Mouse (Mus musculus) MEL (cell line): ENCODE measurements around the gene Olfr323. TPM values are rescaled to one million over a fixed set of nuclear protein-coding genes. Genes with fewer than 3 reads are reported as not detected.
A peak's percentile ranks its signal among the peaks of the same experiment; 100 is the strongest.

Source experiments
- DNase-seq: peaks from one replicate; pipeline ENCODE4 v3.0.0; 2011; ENCODE audit warnings: low read depth, low spot score
- H3K27ac ChIP-seq: 2 replicates; pipeline ENCODE4 v1.5.1; 2012; ENCODE audit warnings: low read depth, mild to moderate bottlenecking, control low read depth, low read length, moderate library complexity; ENCODE audit not compliant: control insufficient read depth
- H3K27me3 ChIP-seq, 2 experiments: fragments of 150-350 bp in 1 of 2; sonication (generic) in 1 of 2; 2 replicates each; pipeline ENCODE4 v1.6.1; 2012; ENCODE audit warnings: low read length in 2 of 2, mild to moderate bottlenecking in 2 of 2, improper control_type of control experiment in 1 of 2, moderate library complexity in 1 of 2; ENCODE audit not compliant: insufficient read depth in 2 of 2, control insufficient read depth in 1 of 2
- H3K36me3 ChIP-seq, 2 experiments: 2 replicates each; pipeline ENCODE4 v1.6.1; 2012 to 2014; ENCODE audit warnings: low read length in 2 of 2, improper control_type of control experiment in 1 of 2, inconsistent platforms in 1 of 2, mild to moderate bottlenecking in 1 of 2; ENCODE audit not compliant: insufficient read depth in 2 of 2, control insufficient read depth in 1 of 2
- H3K4me1 ChIP-seq, 2 experiments: fragments of 150-350 bp in 1 of 2; sonication (generic) in 1 of 2; 2 replicates each; pipeline ENCODE4 v1.6.1; 2012; ENCODE audit warnings: low read length in 2 of 2, improper control_type of control experiment in 1 of 2, mild to moderate bottlenecking in 1 of 2; ENCODE audit not compliant: insufficient read depth in 2 of 2, control insufficient read depth in 1 of 2
- H3K4me3 ChIP-seq, 2 experiments: fragments of 150-350 bp in 1 of 2; sonication (generic) in 1 of 2; 2 replicates each; pipeline ENCODE4 v1.5.1; 2012; ENCODE audit warnings: low read depth in 2 of 2, low read length in 2 of 2, mild to moderate bottlenecking in 2 of 2, moderate library complexity in 2 of 2, control low read depth in 1 of 2, improper control_type of control experiment in 1 of 2; ENCODE audit not compliant: control insufficient read depth in 1 of 2, insufficient read depth in 1 of 2
- H3K79me2 ChIP-seq: 2 replicates; pipeline ENCODE4 v1.6.1; 2012; ENCODE audit warnings: mild to moderate bottlenecking, low read length, moderate library complexity; ENCODE audit not compliant: control insufficient read depth, poor library complexity, insufficient read depth
- H3K9ac ChIP-seq: 2 replicates; pipeline ENCODE4 v1.6.1; 2012; ENCODE audit warnings: low read depth, mild to moderate bottlenecking, control low read depth, low read length, moderate library complexity; ENCODE audit not compliant: control insufficient read depth, poor library complexity, severe bottlenecking
- H3K9me3 ChIP-seq: fragments of 150-350 bp; sonication (generic); replicated peaks from 2 replicates; pipeline ENCODE4 v1.6.1; 2012; ENCODE audit warnings: mild to moderate bottlenecking, low read length, improper control_type of control experiment, moderate library complexity; ENCODE audit not compliant: insufficient read depth
- BHLHE40 ChIP-seq: IDR thresholded peaks from 2 replicates; pipeline ENCODE4 v1.6.1; 2012; ENCODE audit warnings: low read depth, mild to moderate bottlenecking, inconsistent platforms, low read length, improper control_type of control experiment, borderline replicate concordance
- CHD1 ChIP-seq: IDR thresholded peaks from 2 replicates; pipeline ENCODE4 v1.6.1; 2012; ENCODE audit warnings: low read depth, mild to moderate bottlenecking, inconsistent platforms, low read length, improper control_type of control experiment
- CHD2 ChIP-seq: IDR thresholded peaks from 2 replicates; pipeline ENCODE4 v1.6.1; 2011; ENCODE audit warnings: low read length, improper control_type of control experiment
- ELF1 ChIP-seq: IDR thresholded peaks from 2 replicates; pipeline ENCODE4 v1.6.1; 2014; ENCODE audit warnings: low read depth, mild to moderate bottlenecking, inconsistent platforms, low read length, improper control_type of control experiment, moderate library complexity
- EP300 ChIP-seq, 2 experiments: IDR thresholded peaks; 2 replicates each; pipeline ENCODE4 v1.6.1; 2011; ENCODE audit warnings: improper control_type of control experiment in 2 of 2, low read length in 2 of 2, low read depth in 1 of 2, mild to moderate bottlenecking in 1 of 2
- ETS1 ChIP-seq: IDR thresholded peaks from 2 replicates; pipeline ENCODE4 v1.6.1; 2012; ENCODE audit warnings: low read depth, mild to moderate bottlenecking, inconsistent platforms, low read length, improper control_type of control experiment, moderate library complexity
- GABPA ChIP-seq: IDR thresholded peaks from 2 replicates; pipeline ENCODE4 v1.6.1; 2012; ENCODE audit warnings: low read depth, mild to moderate bottlenecking, inconsistent platforms, low read length, improper control_type of control experiment, moderate library complexity
- GATA1 ChIP-seq: IDR thresholded peaks from 2 replicates; pipeline ENCODE4 v1.6.1; 2011; ENCODE audit warnings: low read depth, low read length, improper control_type of control experiment
- HCFC1 ChIP-seq: IDR thresholded peaks from 2 replicates; pipeline ENCODE4 v1.6.1; 2012; ENCODE audit warnings: low read depth, mild to moderate bottlenecking, inconsistent platforms, low read length, improper control_type of control experiment, moderate library complexity
- JUND ChIP-seq: IDR thresholded peaks from 2 replicates; pipeline ENCODE4 v1.6.1; 2011; ENCODE audit warnings: low read depth, mild to moderate bottlenecking, improper control_type of control experiment, low read length
- MAFK ChIP-seq: IDR thresholded peaks from 2 replicates; pipeline ENCODE4 v1.6.1; 2011; ENCODE audit warnings: low read depth, mild to moderate bottlenecking, low read length, improper control_type of control experiment, borderline replicate concordance
- MAX ChIP-seq: IDR thresholded peaks from 2 replicates; pipeline ENCODE4 v1.6.1; 2011; ENCODE audit warnings: low read length, improper control_type of control experiment
- MAZ ChIP-seq: IDR thresholded peaks from 2 replicates; pipeline ENCODE4 v1.6.1; 2012; ENCODE audit warnings: low read depth, mild to moderate bottlenecking, inconsistent platforms, low read length, improper control_type of control experiment
- MEF2A ChIP-seq: IDR thresholded peaks from 2 replicates; pipeline ENCODE4 v1.6.1; 2014; ENCODE audit warnings: low read depth, mild to moderate bottlenecking, inconsistent platforms, low read length, improper control_type of control experiment; ENCODE audit not compliant: poor library complexity, insufficient replicate concordance, severe bottlenecking; ENCODE audit errors: extremely low read depth
- MXI1 ChIP-seq: IDR thresholded peaks from 2 replicates; pipeline ENCODE4 v1.6.1; 2011; ENCODE audit warnings: mild to moderate bottlenecking, low read depth, low read length, improper control_type of control experiment
- NELFE ChIP-seq: IDR thresholded peaks from 2 replicates; pipeline ENCODE4 v1.6.1; 2011; ENCODE audit warnings: low read depth, low read length, improper control_type of control experiment
- NRF1 ChIP-seq: IDR thresholded peaks from 2 replicates; pipeline ENCODE4 v1.6.1; 2014; ENCODE audit warnings: low read depth, mild to moderate bottlenecking, inconsistent platforms, low read length, improper control_type of control experiment, moderate library complexity; ENCODE audit not compliant: poor library complexity, insufficient read depth, severe bottlenecking
- POLR2AphosphoS5 ChIP-seq: IDR thresholded peaks from 2 replicates; pipeline ENCODE4 v1.6.1; 2012; ENCODE audit warnings: low read depth, borderline replicate concordance, mild to moderate bottlenecking, inconsistent platforms, low read length, moderate library complexity, mixed read lengths
- RAD21 ChIP-seq: IDR thresholded peaks from 2 replicates; pipeline ENCODE4 v1.6.1; 2011; ENCODE audit warnings: mild to moderate bottlenecking, low read depth, low read length, improper control_type of control experiment
- RCOR1 ChIP-seq: IDR thresholded peaks from 2 replicates; pipeline ENCODE4 v1.6.1; 2012; ENCODE audit warnings: low read depth, mild to moderate bottlenecking, inconsistent platforms, low read length, improper control_type of control experiment
- SMC3 ChIP-seq: IDR thresholded peaks from 2 replicates; pipeline ENCODE4 v1.6.1; 2011; ENCODE audit warnings: low read depth, low read length, improper control_type of control experiment
- TCF12 ChIP-seq: IDR thresholded peaks from 2 replicates; pipeline ENCODE4 v1.6.1; 2014; ENCODE audit warnings: low read depth, mild to moderate bottlenecking, inconsistent platforms, low read length, improper control_type of control experiment, moderate library complexity
- UBTF ChIP-seq: IDR thresholded peaks from 2 replicates; pipeline ENCODE4 v1.6.1; 2012; ENCODE audit warnings: low read depth, mild to moderate bottlenecking, inconsistent platforms, low read length, improper control_type of control experiment, moderate library complexity, borderline replicate concordance; ENCODE audit not compliant: insufficient read depth
- ZC3H11A ChIP-seq: IDR thresholded peaks from 2 replicates; pipeline ENCODE4 v1.6.1; 2012; ENCODE audit warnings: low read depth, mild to moderate bottlenecking, inconsistent platforms, low read length, improper control_type of control experiment
- ZKSCAN1 ChIP-seq: IDR thresholded peaks from 2 replicates; pipeline ENCODE4 v1.6.1; 2012; ENCODE audit warnings: low read depth, mild to moderate bottlenecking, inconsistent platforms, low read length, improper control_type of control experiment, moderate library complexity
- ZMIZ1 ChIP-seq: IDR thresholded peaks from 2 replicates; pipeline ENCODE4 v1.6.1; 2012; ENCODE audit warnings: low read depth, mild to moderate bottlenecking, inconsistent platforms, low read length, improper control_type of control experiment, moderate library complexity
- ZNF384 ChIP-seq: IDR thresholded peaks from 2 replicates; pipeline ENCODE4 v1.6.1; 2012; ENCODE audit warnings: low read depth, mild to moderate bottlenecking, inconsistent platforms, low read length, improper control_type of control experiment
- polyA plus RNA-seq, 2 experiments: library from polyadenylated mRNA; stranded (reverse) in 1 of 2; unstranded in 1 of 2; fragments of >175 nt in 1 of 2; fragments of >200 nt in 1 of 2; gene quantifications; 2 replicates each; pipeline versions ENCODE4 v1.2.1 to v1.2.4; 2012; ENCODE audit warnings: low replicate concordance in 2 of 2, low read depth in 1 of 2; ENCODE audit not compliant: insufficient read length in 2 of 2, insufficient read depth in 1 of 2, missing spikeins in 1 of 2
- total RNA-seq: library from RNA; depleted of rRNA; stranded (reverse); fragments of 300-350 nt; gene quantifications from 2 replicates; pipeline ENCODE4 v1.2.3, GENCODE M21; 2012

Gene Olfr323
- total and polyA plus RNA-seq, 3 experiments, result not detected

DNA sequence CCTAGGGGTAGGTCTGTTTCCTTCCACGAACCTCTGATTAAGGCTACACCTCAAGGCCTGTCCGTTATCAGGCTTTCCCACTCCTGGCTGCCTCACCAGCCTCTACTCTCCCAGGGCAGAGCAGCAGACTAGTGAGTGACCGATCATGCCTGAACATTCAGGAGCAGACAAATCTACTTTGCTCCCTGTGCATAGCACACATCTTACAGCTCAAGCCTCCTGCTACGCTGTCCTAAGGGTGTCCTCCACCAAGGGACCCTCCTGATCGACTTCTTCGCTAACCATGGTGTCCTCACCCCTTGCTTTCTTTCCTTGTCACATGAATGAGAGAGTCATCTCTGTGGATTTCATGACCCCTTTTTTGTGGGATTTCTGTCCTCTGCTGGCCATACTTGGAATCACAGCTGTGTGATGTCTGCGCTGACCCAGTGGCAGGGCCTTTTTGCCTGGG is 42.4 kb downstream of the Olfr323 start (continued):
- TF ChIP-seq RAD21 (peak; percentile 78), GATA1 (0 out of 2 replicates have a peak, but pooled peaks have one; percentile 16), ETS1 (no peak), ELF1 (no peak)

DNA sequence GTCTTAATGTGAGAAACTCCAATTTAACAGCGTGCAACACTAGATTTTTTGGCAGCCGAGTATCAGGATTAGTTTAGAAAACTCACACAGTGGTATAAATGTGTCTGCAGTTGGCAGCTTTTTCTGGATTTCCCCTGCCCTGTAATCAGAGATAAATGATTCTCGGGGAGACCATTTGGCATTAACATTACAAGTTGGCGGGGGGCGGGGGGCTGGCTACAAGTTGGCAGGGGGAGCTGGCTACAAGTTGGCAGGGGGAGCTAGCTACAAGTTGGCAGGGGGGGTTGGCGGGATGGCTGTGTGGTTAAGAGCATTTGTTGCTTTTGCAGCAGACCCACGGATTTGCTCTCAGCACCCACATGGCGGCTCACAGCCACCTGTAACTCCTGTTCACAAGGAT is 51.7 kb downstream of the Olfr323 start:
- H3K27me3 ChIP-seq, result peaks cover 13 to 16% of the 10 kb centered on the region in 2 experiments
- H3K27ac ChIP-seq, result no peak overlapping the region
- no peak overlapping the region for H3K4me3 ChIP-seq
- no peak for TF ChIP-seq EP300 (IDR thresholded peaks at IDR 0.05; ENCODE audit: low read depth in 1 of 2, low read length in 2 of 2)
- TF ChIP-seq MEF2A, result no peak
- TF ChIP-seq CHD1, result no peak
- no peak for TF ChIP-seq ZMIZ1
- no peak for TF ChIP-seq TCF12
- TF ChIP-seq MXI1, result no peak
- TF ChIP-seq ZKSCAN1, result no peak
- no peak for TF ChIP-seq JUND
- no peak for TF ChIP-seq RCOR1
- TF ChIP-seq RAD21, result no peak
- TF ChIP-seq BHLHE40, result no peak
- TF ChIP-seq, all 39 proteins: peak for 0
- no peak overlapping the region for H3K9ac ChIP-seq
- H3K9me3 ChIP-seq, result no peaks in the 10 kb centered on the region
- no peaks in the 10 kb centered on the region for H3K79me2 ChIP-seq
- H3K36me3 ChIP-seq, result no peaks in the 10 kb centered on the region
- H3K4me1 ChIP-seq, result no peaks in the 10 kb centered on the region
- DNase-seq, result no peak

DNA sequence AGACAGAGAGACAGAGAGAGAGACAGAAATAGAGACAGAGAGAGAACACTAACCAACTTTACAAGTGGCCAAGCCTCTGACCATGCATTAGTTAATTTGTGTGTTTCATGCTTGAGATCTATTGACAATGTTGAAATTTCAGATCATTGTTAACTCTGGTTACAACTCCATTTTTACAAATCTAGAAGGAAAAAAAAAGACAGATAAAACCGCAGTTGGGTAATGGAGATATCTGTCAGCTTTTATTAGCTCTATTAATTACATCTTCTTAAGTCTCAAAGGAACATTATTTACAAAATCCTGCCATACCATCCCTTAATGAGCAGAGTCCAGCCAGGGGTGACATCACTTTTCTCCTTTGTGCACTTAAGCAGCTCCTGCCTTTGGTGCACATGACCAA is 52.9 kb downstream of the Olfr323 start, which contains the start of gene Olfr325:
Gene Olfr325, plus strand, starts transcription at position 301 of the 400 bp plus-strand sequence.
- no peaks in the 10 kb centered on the region for H3K79me2 ChIP-seq
- H3K4me3 ChIP-seq, result no peak within 1 kb of the TSS
- H3K27me3 ChIP-seq, result peaks cover 10 to 16% of the 10 kb centered on the region in 2 experiments
- H3K36me3 ChIP-seq, result no peaks in the 10 kb centered on the region
- no peak for DNase-seq
- H3K4me1 ChIP-seq, result no peaks in the 10 kb centered on the region
- no peak for TF ChIP-seq MAFK
- TF ChIP-seq GABPA, result no peak
- no peak for TF ChIP-seq BHLHE40
- TF ChIP-seq ZC3H11A, result no peak
- no peak for TF ChIP-seq NELFE
- no peak for TF ChIP-seq MAZ
- TF ChIP-seq CHD1, result no peak
- no peak for TF ChIP-seq MEF2A
- TF ChIP-seq CHD2, result no peak
- no peak for TF ChIP-seq NRF1
- TF ChIP-seq UBTF, result no peak
- TF ChIP-seq JUND, result no peak
- TF ChIP-seq EP300 (IDR thresholded peaks at IDR 0.05; ENCODE audit: low read depth in 1 of 2, low read length in 2 of 2), result no peak
- TF ChIP-seq HCFC1, result no peak
- no peak for TF ChIP-seq RAD21
- TF ChIP-seq SMC3, result no peak
- no peak for TF ChIP-seq ETS1
- no peak for TF ChIP-seq POLR2AphosphoS5
- no peak for TF ChIP-seq ZNF384
- TF ChIP-seq MAX, result no peak
- TF ChIP-seq, all 39 proteins: peak for 0
- no peak within 1 kb of the TSS for H3K27ac ChIP-seq
- no peak within 1 kb of the TSS for H3K9ac ChIP-seq
- no peaks in the 10 kb centered on the region for H3K9me3 ChIP-seq
